Mouse (Mus musculus) megakaryocyte, embryonic 14.5 days (primary cell): ENCODE data around the gene Myo1f.

Experiments used
- FLI1 ChIP-seq: IDR thresholded peaks from 2 replicates; pipeline ENCODE4 v1.6.1; 2012; ENCODE audit warnings: low read length, inconsistent platforms, mixed read lengths
- GATA1 ChIP-seq: IDR thresholded peaks from 3 replicates; pipeline ENCODE4 v1.6.1; 2012; ENCODE audit warnings: mixed read lengths, low read length, inconsistent platforms, borderline replicate concordance

DNA sequence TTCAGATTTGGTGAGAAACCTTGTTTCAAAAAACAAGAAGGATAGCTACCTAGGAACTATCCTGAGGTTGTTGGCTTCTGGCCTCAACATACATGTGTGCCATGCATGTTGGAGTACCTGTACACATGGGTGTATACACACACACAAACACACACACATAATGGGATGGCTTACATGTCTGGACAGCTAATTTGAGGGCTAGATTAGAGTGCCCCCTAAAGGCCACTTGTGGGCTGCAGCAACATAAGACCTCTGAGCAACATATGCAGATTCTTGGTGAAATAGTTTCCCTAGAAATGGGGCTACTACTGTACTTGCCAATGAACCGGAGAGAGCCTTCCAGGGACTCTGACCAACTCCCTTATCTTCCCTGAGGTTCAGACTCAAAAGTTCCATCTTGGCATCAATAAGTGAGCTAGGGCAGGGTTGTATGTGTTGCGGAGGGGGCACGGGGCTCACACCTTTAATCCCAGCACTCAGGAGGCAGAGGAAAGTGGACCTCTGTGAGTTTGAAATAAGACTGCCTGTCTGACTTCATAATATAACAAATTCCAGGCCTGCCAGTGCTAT lies 16.3 kb upstream of the Myo1f start:
- TF ChIP-seq GATA1 = no peak
- no peak for TF ChIP-seq FLI1
